Mouse (Mus musculus): ENCODE data around the gene Trim27. TPM values are rescaled to one million over a fixed set of nuclear protein-coding genes. Genes with fewer than 3 reads are reported as not detected.

Trim27 gene
- polyA plus RNA-seq, 1 experiment from 2014 or later: 36.7 TPM

GRCm38 (mm10) chr13:21166936-21167909 lies 12.0 kb upstream of the Trim27 start:
- DNase-seq (peak; percentile 81), ATAC-seq (peak; percentile 49)
- TF ChIP-seq CTCF (IDR thresholded peaks at IDR 0.05; ENCODE audit: low read depth): no peak
- no peak for TF ChIP-seq EP300 (IDR thresholded peaks at IDR 0.05; ENCODE audit: low read depth)
- Histone ChIP-seq H3K4me3 (ENCODE audit: low read depth, low read length) (peak overlapping the region; percentile 68), H3K4me1 (ENCODE audit: insufficient read depth) (peaks cover 3% of the 10 kb centered on the region; the same call in 1 of the 2 replicates), H3K4me2 (ENCODE audit: low read depth, low read length) (peak overlapping the region; percentile 84), H3K27me3 (ENCODE audit: insufficient read depth, low read length) (no peaks in the 10 kb centered on the region), H3K9me3 (ENCODE audit: low read length) (no peaks in the 10 kb centered on the region), H3K27ac (ENCODE audit: low read depth) (no peak overlapping the region), H3K9ac (replicated peaks) (peak overlapping the region; percentile 55), H3K36me3 (replicated peaks; ENCODE audit: insufficient read depth, low read length) (no peaks in the 10 kb centered on the region)
- under 1% methylated on average over 27 of the region's 27 CpGs for WGBS (ENCODE audit: insufficient replicate concordance)

- peak; percentile 18; the same call in 1 of the 2 replicates for ATAC-seq
- H3K4me3 ChIP-seq (ENCODE audit: low read depth, low read length): peak overlapping the region; percentile 68
- peak; percentile 34 for DNase-seq
- H3K36me3 ChIP-seq (replicated peaks; ENCODE audit: insufficient read depth, low read length): no peaks in the 10 kb centered on the region
- WGBS (ENCODE audit: insufficient replicate concordance): 1% methylated on average over 8 of the region's 8 CpGs
- peak overlapping the region; percentile 84 for H3K4me2 ChIP-seq (ENCODE audit: low read depth, low read length)
- peak overlapping the region; percentile 73 for H3K9ac ChIP-seq (replicated peaks)
- H3K27me3 ChIP-seq (ENCODE audit: insufficient read depth, low read length): no peaks in the 10 kb centered on the region
- TF ChIP-seq CTCF (IDR thresholded peaks at IDR 0.05; ENCODE audit: low read depth) (no peak), EP300 (IDR thresholded peaks at IDR 0.05; ENCODE audit: low read depth) (0 out of 2 replicates have a peak, but pooled peaks have one; percentile 36)
- peaks cover 7% of the 10 kb centered on the region for H3K4me1 ChIP-seq (ENCODE audit: insufficient read depth)
- no peaks in the 10 kb centered on the region for H3K9me3 ChIP-seq (ENCODE audit: low read length)
- peak overlapping the region; percentile 52 for H3K27ac ChIP-seq (ENCODE audit: low read depth)
Measured at GRCm38 (mm10) chr13:21167910-21168300, 11.3 kb upstream of the Trim27 start.

GRCm38 (mm10) chr13:21168371-21169011 lies 10.8 kb upstream of the Trim27 start:
- Histone ChIP-seq H3K27ac (ENCODE audit: low read depth) (peak overlapping the region; percentile 52), H3K4me3 (ENCODE audit: low read depth, low read length) (peak overlapping the region; percentile 68), H3K9me3 (ENCODE audit: low read length) (no peaks in the 10 kb centered on the region), H3K36me3 (replicated peaks; ENCODE audit: insufficient read depth, low read length) (no peaks in the 10 kb centered on the region), H3K27me3 (ENCODE audit: insufficient read depth, low read length) (no peaks in the 10 kb centered on the region), H3K4me1 (ENCODE audit: insufficient read depth) (peaks cover 7% of the 10 kb centered on the region), H3K9ac (replicated peaks) (peak overlapping the region; percentile 73), H3K4me2 (ENCODE audit: low read depth, low read length) (peak overlapping the region; percentile 84)
- DNase-seq (peak; percentile 51), ATAC-seq (no peak)
- WGBS (ENCODE audit: insufficient replicate concordance): 1% methylated on average over 16 of the region's 16 CpGs
- TF ChIP-seq CTCF (IDR thresholded peaks at IDR 0.05; ENCODE audit: low read depth) (no peak), EP300 (IDR thresholded peaks at IDR 0.05; ENCODE audit: low read depth) (no peak)

GRCm38 (mm10) chr13:21169121-21169656 lies 10.1 kb upstream of the Trim27 start:
- Histone ChIP-seq H3K4me3 (ENCODE audit: low read depth, low read length) (peak overlapping the region; percentile 68), H3K4me2 (ENCODE audit: low read depth, low read length) (peak overlapping the region; percentile 84), H3K4me1 (ENCODE audit: insufficient read depth) (peaks cover 7% of the 10 kb centered on the region), H3K9ac (replicated peaks) (peak overlapping the region; percentile 73), H3K27ac (ENCODE audit: low read depth) (peak overlapping the region; percentile 52), H3K27me3 (ENCODE audit: insufficient read depth, low read length) (no peaks in the 10 kb centered on the region), H3K9me3 (ENCODE audit: low read length) (no peaks in the 10 kb centered on the region), H3K36me3 (replicated peaks; ENCODE audit: insufficient read depth, low read length) (no peaks in the 10 kb centered on the region)
- no peak for DNase-seq
- no peak for TF ChIP-seq EP300 (IDR thresholded peaks at IDR 0.05; ENCODE audit: low read depth)
- no peak for TF ChIP-seq CTCF (IDR thresholded peaks at IDR 0.05; ENCODE audit: low read depth)
- no peak for ATAC-seq
- whole genome bisulfite sequencing (ENCODE audit: insufficient replicate concordance): under 1% methylated on average over 14 of the region's 14 CpGs

GRCm38 (mm10) chr13:21169657-21170430 lies 9.4 kb upstream of the Trim27 start:
- DNase-seq (peak; percentile 83), ATAC-seq (peak; percentile 83)
- Histone ChIP-seq H3K27me3 (ENCODE audit: insufficient read depth, low read length) (no peaks in the 10 kb centered on the region), H3K4me3 (ENCODE audit: low read depth, low read length) (peak overlapping the region; percentile 68), H3K36me3 (replicated peaks; ENCODE audit: insufficient read depth, low read length) (no peaks in the 10 kb centered on the region), H3K4me2 (ENCODE audit: low read depth, low read length) (peak overlapping the region; percentile 84), H3K9me3 (ENCODE audit: low read length) (no peaks in the 10 kb centered on the region), H3K9ac (replicated peaks) (no peak overlapping the region), H3K27ac (ENCODE audit: low read depth) (no peak overlapping the region), H3K4me1 (ENCODE audit: insufficient read depth) (peaks cover 7% of the 10 kb centered on the region)
- TF ChIP-seq EP300 (IDR thresholded peaks at IDR 0.05; ENCODE audit: low read depth) (no peak), CTCF (IDR thresholded peaks at IDR 0.05; ENCODE audit: low read depth) (no peak)
- under 1% methylated on average over 39 of the region's 39 CpGs for WGBS (ENCODE audit: insufficient replicate concordance)
